Mouse (Mus musculus) testis, adult 2 months (tissue): ENCODE measurements around the gene Babam2. TPM values are rescaled to one million over a fixed set of nuclear protein-coding genes. Genes with fewer than 3 reads are reported as not detected.

Experiments
- H3K27ac ChIP-seq: fragments of 200-500 bp; 2 replicates; pipeline ENCODE4 v1.5.1; 2012; ENCODE audit warnings: low read depth, low read length; ENCODE audit not compliant: control insufficient read depth, insufficient read depth
- H3K27me3 ChIP-seq: fragments of 200-500 bp; 2 replicates; pipeline ENCODE4 v1.6.1; 2012; ENCODE audit warnings: mild to moderate bottlenecking, low read length, moderate library complexity; ENCODE audit not compliant: control insufficient read depth, insufficient read depth
- H3K36me3 ChIP-seq: fragments of 200-500 bp; 2 replicates; pipeline ENCODE4 v1.6.1; 2012; ENCODE audit warnings: mild to moderate bottlenecking, low read length; ENCODE audit not compliant: control insufficient read depth, insufficient read depth
- H3K4me1 ChIP-seq: fragments of 200-500 bp; 2 replicates; pipeline ENCODE4 v1.6.1; 2012; ENCODE audit warnings: low read length; ENCODE audit not compliant: control insufficient read depth, insufficient read depth
- H3K4me3 ChIP-seq: fragments of 200-500 bp; 2 replicates; pipeline ENCODE4 v1.5.1; 2012; ENCODE audit warnings: low read depth, mild to moderate bottlenecking, low read length, moderate library complexity, mixed read lengths; ENCODE audit not compliant: control insufficient read depth
- CTCF ChIP-seq: fragments of 200-500 bp; IDR thresholded peaks from 2 replicates; pipeline ENCODE4 v1.5.1; 2012; ENCODE audit warnings: low read depth, mild to moderate bottlenecking, inconsistent platforms, low read length, moderate library complexity; ENCODE audit not compliant: control insufficient read depth, insufficient read depth, insufficient replicate concordance
- POLR2A ChIP-seq: fragments of 200-500 bp; IDR thresholded peaks from 2 replicates; pipeline ENCODE4 v1.6.1; 2012; ENCODE audit warnings: low read depth, mild to moderate bottlenecking, inconsistent platforms, low read length, moderate library complexity; ENCODE audit not compliant: control insufficient read depth
- polyA plus RNA-seq: library from polyadenylated mRNA; depleted of rRNA; stranded (reverse); fragments of >200 nt; gene quantifications from 2 replicates; pipeline ENCODE4 v1.2.3, GENCODE M21; 2012

Babam2 gene
- polyA plus RNA-seq, 1 experiment: 38.5 TPM

GRCm38 (mm10) chr5:32035721-32036320, 338.3 kb downstream of the Babam2 start:
- H3K4me1 ChIP-seq: no peaks in the 10 kb centered on the region
- H3K27ac ChIP-seq: no peak overlapping the region
- no peak overlapping the region for H3K4me3 ChIP-seq
- no peak for TF ChIP-seq POLR2A
- no peak for TF ChIP-seq CTCF
- H3K36me3 ChIP-seq: no peaks in the 10 kb centered on the region
- H3K27me3 ChIP-seq: no peaks in the 10 kb centered on the region

- no peak for TF ChIP-seq CTCF
- no peak for TF ChIP-seq POLR2A
- no peak overlapping the region for H3K4me3 ChIP-seq
- no peak overlapping the region for H3K27ac ChIP-seq
- H3K4me1 ChIP-seq: no peaks in the 10 kb centered on the region
- no peaks in the 10 kb centered on the region for H3K27me3 ChIP-seq
- H3K36me3 ChIP-seq: no peaks in the 10 kb centered on the region
Measured at GRCm38 (mm10) chr5:32036896-32037295, 339.4 kb downstream of the Babam2 start.

- no peak overlapping the region for H3K4me3 ChIP-seq
- H3K27me3 ChIP-seq: no peaks in the 10 kb centered on the region
- H3K36me3 ChIP-seq: no peaks in the 10 kb centered on the region
- no peaks in the 10 kb centered on the region for H3K4me1 ChIP-seq
- no peak for TF ChIP-seq CTCF
- no peak for TF ChIP-seq POLR2A
- H3K27ac ChIP-seq: no peak overlapping the region
Measured at GRCm38 (mm10) chr5:32037546-32037945, 340.1 kb downstream of the Babam2 start.

GRCm38 (mm10) chr5:32038994-32039393, 341.5 kb downstream of the Babam2 start:
- H3K4me3 ChIP-seq: no peak overlapping the region
- TF ChIP-seq POLR2A: no peak
- no peak for TF ChIP-seq CTCF
- H3K36me3 ChIP-seq: no peaks in the 10 kb centered on the region
- H3K27me3 ChIP-seq: no peaks in the 10 kb centered on the region
- H3K27ac ChIP-seq: no peak overlapping the region
- no peaks in the 10 kb centered on the region for H3K4me1 ChIP-seq

GRCm38 (mm10) chr5:32039511-32039910, 342.0 kb downstream of the Babam2 start:
- TF ChIP-seq POLR2A: no peak
- no peak overlapping the region for H3K27ac ChIP-seq
- no peaks in the 10 kb centered on the region for H3K27me3 ChIP-seq
- H3K4me1 ChIP-seq: no peaks in the 10 kb centered on the region
- H3K4me3 ChIP-seq: no peak overlapping the region
- H3K36me3 ChIP-seq: no peaks in the 10 kb centered on the region

- no peak overlapping the region for H3K27ac ChIP-seq
- no peaks in the 10 kb centered on the region for H3K36me3 ChIP-seq
Measured at GRCm38 (mm10) chr5:32043153-32043552, 345.7 kb downstream of the Babam2 start.

GRCm38 (mm10) chr5:32043996-32044395, 346.5 kb downstream of the Babam2 start:
- no peak overlapping the region for H3K4me3 ChIP-seq
- H3K4me1 ChIP-seq: no peaks in the 10 kb centered on the region
- H3K36me3 ChIP-seq: no peaks in the 10 kb centered on the region
- no peak overlapping the region for H3K27ac ChIP-seq
- no peaks in the 10 kb centered on the region for H3K27me3 ChIP-seq
- TF ChIP-seq POLR2A (no peak), CTCF (no peak)

More at GRCm38 (mm10) chr5:32043153-32043552, 345.7 kb downstream of the Babam2 start:
- no peak overlapping the region for H3K4me3 ChIP-seq
- TF ChIP-seq CTCF: no peak
- no peak for TF ChIP-seq POLR2A
- no peaks in the 10 kb centered on the region for H3K27me3 ChIP-seq
- no peaks in the 10 kb centered on the region for H3K4me1 ChIP-seq

GRCm38 (mm10) chr5:32051899-32052298, 354.4 kb downstream of the Babam2 start:
- TF ChIP-seq CTCF (no peak), POLR2A (no peak)
- H3K4me1 ChIP-seq: no peaks in the 10 kb centered on the region; the same call in 1 of the 2 replicates
- H3K27me3 ChIP-seq: no peaks in the 10 kb centered on the region
- H3K27ac ChIP-seq: no peak overlapping the region
- no peaks in the 10 kb centered on the region for H3K36me3 ChIP-seq
- no peak overlapping the region for H3K4me3 ChIP-seq
